Mouse (Mus musculus) lung, embryonic 14.5 days (tissue): ENCODE measurements around the gene Zbtb20. TPM values are rescaled to one million over a fixed set of nuclear protein-coding genes. Genes with fewer than 3 reads are reported as not detected.

Source experiments
- ATAC-seq: fragments of 200-750 bp; cut with Nextera tagmentation; 2 replicates; pipeline ENCODE4 v1.8.0; 2017; ENCODE audit warnings: mild to moderate bottlenecking, moderate TSS enrichment, moderate library complexity; ENCODE audit not compliant: insufficient read depth
- DNase-seq: peaks from one replicate; pipeline ENCODE4 v3.0.0-alpha.2; 2015
- H3K27ac ChIP-seq: fragments of 300-500 bp; sonication (generic); 2 replicates; pipeline ENCODE4 v1.5.1; 2014; ENCODE audit warnings: low read depth, mild to moderate bottlenecking, moderate library complexity
- H3K27me3 ChIP-seq: fragments of 300-500 bp; sonication (generic); 2 replicates; pipeline ENCODE4 v1.6.1; 2014; ENCODE audit warnings: low read length, control low read depth; ENCODE audit not compliant: insufficient read depth
- H3K36me3 ChIP-seq: fragments of 300-500 bp; sonication (generic); 2 replicates; pipeline ENCODE4 v1.6.1; 2014; ENCODE audit warnings: control low read depth; ENCODE audit not compliant: insufficient read depth
- H3K4me1 ChIP-seq: fragments of 300-500 bp; sonication (generic); 2 replicates; pipeline ENCODE4 v1.6.1; 2014; ENCODE audit warnings: antibody characterized with exemption, control low read depth; ENCODE audit not compliant: insufficient read depth
- H3K4me2 ChIP-seq: fragments of 300-500 bp; sonication (generic); 2 replicates; pipeline ENCODE4 v1.6.1; 2014; ENCODE audit warnings: mild to moderate bottlenecking
- H3K4me3 ChIP-seq: fragments of 300-500 bp; sonication (generic); 2 replicates; pipeline ENCODE4 v1.5.1; 2014; ENCODE audit warnings: low read depth, low read length
- H3K9ac ChIP-seq: fragments of 300-500 bp; sonication (generic); 2 replicates; pipeline ENCODE4 v1.6.1; 2014
- H3K9me3 ChIP-seq: fragments of 300-500 bp; sonication (generic); 2 replicates; pipeline ENCODE4 v1.6.1; 2016; ENCODE audit warnings: low read depth, low read length, control low read depth
- CTCF ChIP-seq: IDR thresholded peaks from 2 replicates; pipeline ENCODE4 v1.5.1; 2016; ENCODE audit warnings: antibody characterized with exemption, low read depth
- WGBS: fragments of 180-500 bp; shearing (Covaris S2); extraction: QIAGEN DNeasy Blood & Tissue Kit; methylation state at CpG from one replicate; pipeline ENCODE4 v1.1.7; 2014; 5-methylcytosine and 5-hydroxymethylcytosine counted together
- polyA plus RNA-seq: library from polyadenylated mRNA; unstranded; fragments of >200 nt; fragmentation: Nextera tagmentation; extraction: Ambion mirVana; gene quantifications from 2 replicates; pipeline ENCODE4 v1.2.1, GENCODE M21; 2014

Zbtb20 gene
- polyA plus RNA-seq, 1 experiment from 2014 or later = 17.6 TPM

DNA sequence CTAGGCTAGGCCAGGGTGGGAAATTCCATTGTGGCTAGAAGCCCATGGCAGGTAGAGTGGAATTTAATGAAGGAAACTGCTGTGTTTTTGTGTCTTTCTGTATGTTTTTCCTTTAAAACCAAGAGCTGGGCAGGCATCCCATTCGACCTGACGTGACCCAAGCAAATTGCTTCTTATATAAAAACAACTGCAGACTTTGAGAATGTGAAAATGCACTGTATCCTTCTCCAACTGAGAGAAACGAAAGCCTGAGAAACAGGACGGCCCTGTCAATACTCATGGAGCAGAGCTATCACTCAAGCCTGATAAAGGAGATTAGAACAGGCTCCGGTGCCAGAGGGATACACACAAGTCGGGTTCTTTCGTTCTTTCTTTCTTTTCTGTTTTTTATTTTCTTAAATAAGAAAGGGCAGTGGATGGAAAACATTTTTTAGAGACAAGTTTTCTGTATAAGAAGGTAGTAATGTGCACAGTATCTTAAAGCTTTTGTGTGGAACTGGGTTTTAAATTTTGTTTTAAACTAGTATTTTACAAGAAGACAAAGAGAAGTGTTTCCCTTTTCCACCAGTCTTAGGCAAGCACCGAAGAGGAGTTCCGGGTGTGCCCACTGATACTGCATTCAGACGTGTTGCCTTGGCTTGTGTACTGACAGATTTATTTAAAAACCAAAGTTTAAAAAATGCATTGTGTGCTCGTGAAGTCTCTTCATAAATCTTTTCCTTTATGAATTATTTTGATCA lies 458.9 kb downstream of the Zbtb20 start:
- Histone ChIP-seq H3K36me3 (no peaks in the 10 kb centered on the region), H3K27ac (peak overlapping the region; percentile 44), H3K4me2 (0 out of 2 replicates have a peak overlapping the region, but pooled peaks have one; percentile 16), H3K27me3 (no peaks in the 10 kb centered on the region), H3K4me3 (no peak overlapping the region), H3K9me3 (no peaks in the 10 kb centered on the region), H3K4me1 (no peaks in the 10 kb centered on the region), H3K9ac (no peak overlapping the region)
- 20% methylated on average over 11 of the region's 11 CpGs for WGBS
- no peak for TF ChIP-seq CTCF
- DNase-seq (peak; percentile 56), ATAC-seq (peak; percentile 64; the same call in 1 of the 2 replicates)

DNA sequence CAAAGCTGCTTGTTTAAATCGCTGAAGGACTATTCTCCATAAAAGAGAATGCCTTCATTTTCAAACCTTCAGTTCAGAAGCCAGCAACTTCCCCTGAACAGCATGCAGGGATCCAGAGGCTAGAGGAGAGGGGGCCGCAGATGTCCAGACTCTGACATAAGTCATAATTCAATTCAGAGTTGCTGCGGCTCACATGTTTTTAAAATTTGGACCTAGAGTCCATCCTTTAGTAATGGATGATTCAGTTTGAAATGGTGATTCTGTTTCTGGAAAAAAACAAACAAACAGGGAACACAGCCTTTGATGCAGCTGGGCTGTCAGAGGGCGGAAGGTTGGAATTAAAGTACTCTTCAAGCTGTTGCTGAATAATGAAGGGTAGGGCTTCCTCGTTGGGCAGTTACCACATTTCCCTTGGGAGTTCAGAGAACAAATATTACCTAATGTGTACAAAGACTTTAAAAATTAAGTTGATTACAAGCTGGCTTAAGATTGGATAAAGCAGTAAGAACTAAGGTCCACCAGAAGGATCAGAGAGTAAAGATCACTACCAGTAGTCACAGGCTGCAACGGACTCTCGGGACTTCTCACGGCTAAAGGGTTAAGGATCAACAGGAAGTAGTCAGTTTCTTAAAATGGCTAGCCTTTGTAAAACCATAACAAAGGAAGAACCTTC lies 459.6 kb downstream of the Zbtb20 start:
- peak; percentile 50; the same call in 1 of the 2 replicates for ATAC-seq
- Histone ChIP-seq H3K4me1 (no peaks in the 10 kb centered on the region), H3K9me3 (no peaks in the 10 kb centered on the region), H3K27ac (peak overlapping the region; percentile 44), H3K27me3 (no peaks in the 10 kb centered on the region), H3K4me3 (no peak overlapping the region), H3K4me2 (no peak overlapping the region), H3K36me3 (no peaks in the 10 kb centered on the region), H3K9ac (no peak overlapping the region)
- WGBS = 40% methylated on average over 8 of the region's 8 CpGs
- TF ChIP-seq CTCF = no peak
- DNase-seq = peak; percentile 47

DNA sequence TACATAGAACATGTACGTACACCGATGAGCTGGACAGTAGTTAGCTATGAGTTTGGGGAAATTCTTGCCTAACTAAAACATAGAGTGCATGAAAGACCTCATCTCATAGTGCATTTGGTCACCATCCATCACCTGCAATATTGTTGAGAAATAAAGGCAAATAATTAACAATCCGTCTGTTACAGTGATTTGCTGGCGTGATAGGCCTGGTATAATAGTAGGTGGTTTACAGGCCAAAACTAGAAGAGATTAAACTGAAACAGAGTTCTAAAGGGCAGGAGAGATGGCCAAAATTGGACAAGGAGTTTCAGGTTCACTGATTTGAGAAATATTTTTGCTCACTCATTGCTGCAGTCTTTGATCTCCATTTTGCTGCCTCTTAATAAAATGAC lies 460.1 kb downstream of the Zbtb20 start:
- 81% methylated on average over 4 of the region's 4 CpGs for WGBS
- H3K9me3 ChIP-seq = no peaks in the 10 kb centered on the region
- no peak for TF ChIP-seq CTCF
- ATAC-seq (no peak), DNase-seq (no peak)
- H3K4me2 ChIP-seq = no peak overlapping the region
- H3K9ac ChIP-seq = no peak overlapping the region
- H3K27ac ChIP-seq = no peak overlapping the region
- no peaks in the 10 kb centered on the region for H3K27me3 ChIP-seq
- H3K4me3 ChIP-seq = no peak overlapping the region
- H3K36me3 ChIP-seq = no peaks in the 10 kb centered on the region
- no peaks in the 10 kb centered on the region for H3K4me1 ChIP-seq

DNA sequence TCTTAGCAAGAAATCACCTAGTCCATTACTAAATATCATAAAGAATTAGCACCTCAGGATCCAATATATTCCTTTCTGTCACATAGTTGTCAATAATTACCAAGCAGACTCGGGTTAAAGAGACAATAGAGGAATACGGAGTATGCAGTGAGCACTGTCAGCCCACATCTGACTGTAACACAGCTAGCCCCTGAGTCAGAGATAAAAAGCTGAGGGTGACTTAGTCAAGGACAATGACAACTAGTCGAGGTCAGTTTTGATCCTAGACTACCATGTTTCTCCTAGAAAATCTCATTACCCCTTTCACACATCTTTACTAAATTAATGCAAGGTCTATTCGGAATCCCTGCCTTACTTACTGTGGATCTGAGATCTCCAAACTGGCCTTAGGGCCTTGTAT lies 465.0 kb downstream of the Zbtb20 start:
- H3K9me3 ChIP-seq = no peaks in the 10 kb centered on the region
- ATAC-seq = no peak

DNA sequence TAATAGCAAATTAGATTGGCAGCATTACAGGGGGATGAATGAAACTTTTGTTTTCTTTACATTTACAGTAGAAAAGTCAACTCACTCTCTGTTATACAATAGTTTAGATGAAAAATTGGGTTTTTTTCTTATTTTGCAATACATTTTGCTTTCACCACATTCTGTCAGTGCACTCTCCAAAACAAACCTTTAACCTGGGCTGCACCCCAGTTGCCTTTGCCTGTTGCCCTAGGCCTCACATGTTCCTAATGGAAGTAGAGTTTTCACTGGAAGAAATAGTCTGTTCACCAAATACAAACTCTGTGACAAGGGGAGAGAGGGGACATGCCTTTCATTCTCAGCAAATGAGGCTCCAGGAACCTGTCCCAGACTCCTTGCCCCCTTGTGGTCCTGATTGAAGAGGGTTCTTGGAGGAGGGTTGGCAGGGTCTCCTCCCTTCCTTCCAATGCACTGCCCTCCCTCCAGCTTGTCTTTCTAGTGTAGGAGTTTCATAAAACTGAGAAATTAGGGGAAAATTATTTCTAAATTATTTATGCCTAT lies 466.3 kb downstream of the Zbtb20 start:
- ATAC-seq (no peak), DNase-seq (no peak)
- H3K4me2 ChIP-seq = no peak overlapping the region
- H3K4me1 ChIP-seq = no peaks in the 10 kb centered on the region
- H3K9ac ChIP-seq = no peak overlapping the region
- H3K27ac ChIP-seq = no peak overlapping the region
- H3K27me3 ChIP-seq = no peaks in the 10 kb centered on the region
- no peak overlapping the region for H3K4me3 ChIP-seq
- H3K36me3 ChIP-seq = no peaks in the 10 kb centered on the region
- TF ChIP-seq CTCF = no peak
- no peaks in the 10 kb centered on the region for H3K9me3 ChIP-seq

More for the DNA sequence above, 465.0 kb downstream of the Zbtb20 start:
- no peak overlapping the region for H3K4me2 ChIP-seq
- H3K9ac ChIP-seq = no peak overlapping the region
- TF ChIP-seq CTCF = no peak
- no peaks in the 10 kb centered on the region for H3K36me3 ChIP-seq
- no peak overlapping the region for H3K4me3 ChIP-seq
- no peaks in the 10 kb centered on the region for H3K27me3 ChIP-seq
- H3K27ac ChIP-seq = no peak overlapping the region
- WGBS = 82% methylated on average over 4 of the region's 4 CpGs
- no peak for DNase-seq
- H3K4me1 ChIP-seq = no peaks in the 10 kb centered on the region

DNA sequence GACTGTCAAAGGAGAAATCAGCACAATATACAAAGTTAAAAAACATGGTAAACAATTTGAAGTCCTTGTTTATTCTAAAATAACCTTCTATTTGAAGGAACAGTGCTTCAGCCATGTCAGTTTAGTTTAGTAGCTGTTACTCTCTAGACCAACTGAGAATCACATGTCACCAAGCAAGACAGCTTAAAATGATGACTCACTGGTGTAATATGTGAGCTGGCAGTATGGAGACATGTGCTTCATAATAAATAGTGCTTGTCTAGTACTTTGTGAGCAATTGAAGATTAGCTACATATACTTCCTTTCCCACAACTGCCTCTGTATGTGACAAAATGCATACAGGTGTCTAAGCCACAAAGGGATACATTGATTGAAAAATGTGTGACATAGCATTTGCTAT lies 470.4 kb downstream of the Zbtb20 start:
- no peaks in the 10 kb centered on the region for H3K4me1 ChIP-seq
- TF ChIP-seq CTCF = no peak
- ATAC-seq = peak; percentile 70; the same call in 1 of the 2 replicates

DNA sequence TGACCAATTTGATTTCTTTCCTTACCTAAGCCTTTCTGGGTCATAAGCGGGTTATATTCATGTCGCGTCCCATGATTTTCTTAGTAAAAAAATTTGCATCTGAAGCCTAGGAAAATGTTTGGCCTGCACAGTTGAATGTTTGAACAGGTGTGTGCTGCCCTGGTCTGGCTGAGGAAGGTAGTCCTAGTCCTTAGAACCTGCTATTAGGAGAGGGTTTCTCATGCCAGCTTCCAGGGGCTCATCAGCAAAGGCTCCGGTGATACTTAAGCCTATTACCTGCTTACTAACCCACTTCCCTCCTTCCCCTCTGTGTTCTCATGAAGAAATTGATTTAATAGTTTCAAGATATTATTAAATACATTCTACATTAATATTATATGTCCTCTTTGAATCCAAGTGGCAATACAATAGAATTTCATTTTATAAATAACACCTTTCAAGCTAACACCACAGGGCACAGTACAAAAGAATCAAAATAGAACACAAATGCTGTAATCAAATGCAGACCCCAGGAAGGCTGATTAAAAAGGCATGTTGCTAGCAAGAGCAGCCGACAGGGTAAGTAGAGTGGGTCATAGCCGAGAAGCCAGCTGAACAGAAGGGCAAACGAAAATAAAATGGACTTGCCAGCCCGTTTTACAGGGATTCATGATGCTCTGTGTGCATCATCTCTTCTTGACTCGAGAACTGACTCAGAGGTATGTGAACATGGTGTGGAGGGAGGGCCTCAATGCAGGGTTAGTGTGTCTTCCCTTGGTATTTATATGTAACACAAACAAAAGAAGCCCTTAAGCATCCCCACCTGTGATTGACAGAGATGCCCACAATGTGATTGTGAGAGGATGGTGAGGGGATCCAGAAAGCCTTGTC lies 480.3 kb downstream of the Zbtb20 start:
- Histone ChIP-seq H3K9me3 (no peaks in the 10 kb centered on the region), H3K9ac (no peak overlapping the region), H3K4me1 (no peaks in the 10 kb centered on the region), H3K4me2 (no peak overlapping the region), H3K27me3 (no peaks in the 10 kb centered on the region), H3K36me3 (no peaks in the 10 kb centered on the region), H3K4me3 (no peak overlapping the region), H3K27ac (no peak overlapping the region)
- no peak for TF ChIP-seq CTCF
- 73% methylated on average over 9 of the region's 9 CpGs for WGBS
- ATAC-seq = no peak; the same call in 1 of the 2 replicates
- DNase-seq = no peak

More for the DNA sequence above, 470.4 kb downstream of the Zbtb20 start:
- Histone ChIP-seq H3K9me3 (no peaks in the 10 kb centered on the region), H3K27me3 (no peaks in the 10 kb centered on the region), H3K4me2 (no peak overlapping the region), H3K9ac (no peak overlapping the region), H3K36me3 (no peaks in the 10 kb centered on the region), H3K27ac (no peak overlapping the region), H3K4me3 (no peak overlapping the region)
- DNase-seq = peak; percentile 20
